Mouse (Mus musculus) olfactory bulb, adult 2 months (tissue): ENCODE measurements around the gene Rasgef1b.

Experiments used
- CTCF ChIP-seq: fragments of 200-500 bp; IDR thresholded peaks from 2 replicates; pipeline ENCODE4 v1.5.1; 2012; ENCODE audit warnings: low read depth, mild to moderate bottlenecking, low read length, moderate library complexity; ENCODE audit not compliant: insufficient read depth
- POLR2A ChIP-seq: fragments of 200-500 bp; IDR thresholded peaks from 2 replicates; pipeline ENCODE4 v1.6.1; 2012; ENCODE audit warnings: mild to moderate bottlenecking, low read depth, low read length, moderate library complexity; ENCODE audit not compliant: insufficient read depth

- TF ChIP-seq CTCF (no peak), POLR2A (no peak)
Observed at GRCm38 (mm10) chr5:99625603-99626002, 103.3 kb downstream of the Rasgef1b start.
